Comparison of ENCODE assay signal across 8 mouse cellular contexts in genomic region chr14:73388546-73388945, GRCm38 (mm10). TPM values are rescaled to one million over a fixed set of nuclear protein-coding genes. Genes with fewer than 3 reads are reported as not detected.
DNase-seq lines count a peak whose midpoint lies in the region; ATAC-seq and TF ChIP-seq lines count a peak whose summit lies in the region.

No protein-coding gene starts in this region.

- H3K27me3 ChIP-seq in midbrain, embryonic 10.5 days (ENCODE audit: low read depth, poor library complexity, severe bottlenecking) = 0 out of 2 replicates have a peak, but pooled peaks cover 5% of the 10 kb centered on the region
- H3K27me3 ChIP-seq in midbrain, embryonic 11.5 days (ENCODE audit: control insufficient read depth, insufficient read depth, low read length) = no peaks in the 10 kb centered on the region
- H3K27me3 ChIP-seq in embryonic facial prominence, embryonic 10.5 days (replicated peaks; ENCODE audit: low read depth, poor library complexity, severe bottlenecking) = no peaks in the 10 kb centered on the region
- no peaks in the 10 kb centered on the region for H3K27me3 ChIP-seq in hindbrain, embryonic 15.5 days
- H3K27me3 ChIP-seq in lung, postnatal 0 days (replicated peaks; ENCODE audit: insufficient read depth, low read length) = no peaks in the 10 kb centered on the region

- no peak for DNase-seq in midbrain, embryonic 10.5 days (ENCODE audit: low spot score)
- DNase-seq in midbrain, embryonic 11.5 days (ENCODE audit: low spot score, missing footprints) = no peak
- no peak for DNase-seq in embryonic facial prominence, embryonic 10.5 days (ENCODE audit: low spot score)
- peak; percentile 95 for DNase-seq in lung, postnatal 0 days (ENCODE audit: low spot score)
- DNase-seq in thymus, postnatal 14 days = peak; percentile 40
- no peak for DNase-seq in layer of hippocampus, postnatal 25 days (ENCODE audit: extremely low spot score in 1 of 2, low spot score in 1 of 2)
- no peak for DNase-seq in left cerebral cortex, postnatal 14 days (ENCODE audit: low spot score in 2 of 2)

- TF ChIP-seq EP300 in lung, postnatal 0 days (IDR thresholded peaks at IDR 0.05) = no peak

- peak overlapping the region; percentile 57 for H3K27ac ChIP-seq in midbrain, embryonic 10.5 days (replicated peaks)
- no peak overlapping the region for H3K27ac ChIP-seq in midbrain, embryonic 11.5 days (ENCODE audit: low read depth, low read length)
- H3K27ac ChIP-seq in embryonic facial prominence, embryonic 10.5 days (replicated peaks) = peak overlapping the region; percentile 45; the same call in 1 of the 2 replicates
- peak overlapping the region; percentile 75 for H3K27ac ChIP-seq in hindbrain, embryonic 15.5 days (replicated peaks)
- H3K27ac ChIP-seq in lung, postnatal 0 days (ENCODE audit: low read length) = peak overlapping the region; percentile 84

- 53% methylated on average over 7 of the region's 7 CpGs for WGBS in midbrain, embryonic 10.5 days
- WGBS in midbrain, embryonic 11.5 days = 62% methylated on average over 7 of the region's 7 CpGs
- WGBS in embryonic facial prominence, embryonic 10.5 days = 61% methylated on average over 7 of the region's 7 CpGs
- 48% methylated on average over 7 of the region's 7 CpGs for WGBS in hindbrain, embryonic 15.5 days
- WGBS in lung, postnatal 0 days = 24% methylated on average over 7 of the region's 7 CpGs

- H3K9me3 ChIP-seq in midbrain, embryonic 10.5 days (replicated peaks) = no peaks in the 10 kb centered on the region
- no peaks in the 10 kb centered on the region for H3K9me3 ChIP-seq in midbrain, embryonic 11.5 days (ENCODE audit: control insufficient read depth, low read length)
- no peaks in the 10 kb centered on the region for H3K9me3 ChIP-seq in embryonic facial prominence, embryonic 10.5 days
- H3K9me3 ChIP-seq in hindbrain, embryonic 15.5 days = no peaks in the 10 kb centered on the region
- H3K9me3 ChIP-seq in lung, postnatal 0 days (ENCODE audit: low read length) = no peaks in the 10 kb centered on the region

- H3K4me3 ChIP-seq in midbrain, embryonic 10.5 days = no peak overlapping the region
- no peak overlapping the region for H3K4me3 ChIP-seq in midbrain, embryonic 11.5 days (ENCODE audit: low read depth, low read length)
- H3K4me3 ChIP-seq in embryonic facial prominence, embryonic 10.5 days = no peak overlapping the region
- H3K4me3 ChIP-seq in hindbrain, embryonic 15.5 days = no peak overlapping the region
- H3K4me3 ChIP-seq in lung, postnatal 0 days (ENCODE audit: low read depth, low read length) = no peak overlapping the region

- no peak overlapping the region for H3K9ac ChIP-seq in midbrain, embryonic 11.5 days (ENCODE audit: low read length)
- H3K9ac ChIP-seq in hindbrain, embryonic 15.5 days = no peak overlapping the region
- H3K9ac ChIP-seq in lung, postnatal 0 days (replicated peaks; ENCODE audit: low read depth) = no peak overlapping the region

- no peaks in the 10 kb centered on the region for H3K36me3 ChIP-seq in midbrain, embryonic 10.5 days
- no peaks in the 10 kb centered on the region for H3K36me3 ChIP-seq in midbrain, embryonic 11.5 days (ENCODE audit: control insufficient read depth, insufficient read depth, low read length)
- no peaks in the 10 kb centered on the region for H3K36me3 ChIP-seq in embryonic facial prominence, embryonic 10.5 days (replicated peaks)
- no peaks in the 10 kb centered on the region for H3K36me3 ChIP-seq in hindbrain, embryonic 15.5 days
- no peaks in the 10 kb centered on the region for H3K36me3 ChIP-seq in lung, postnatal 0 days (ENCODE audit: insufficient read depth, low read length)

- intact Hi-C loops in left cerebral cortex, postnatal 14 days (cut with DNase I) = loop anchor here (10.0 kb wide), 1 partner anchor 116 kb away; no protein-coding TSS in a partner anchor

- ATAC-seq in midbrain, embryonic 11.5 days (ENCODE audit: low FRiP score) = no peak
- no peak for ATAC-seq in hindbrain, embryonic 15.5 days (ENCODE audit: low FRiP score, low read depth)
- peak; percentile 64 for ATAC-seq in lung, postnatal 0 days

- no peak overlapping the region for H3K4me2 ChIP-seq in midbrain, embryonic 11.5 days
- H3K4me2 ChIP-seq in hindbrain, embryonic 15.5 days = no peak overlapping the region
- peak overlapping the region; percentile 4; the same call in 1 of the 2 replicates for H3K4me2 ChIP-seq in lung, postnatal 0 days (replicated peaks; ENCODE audit: low read depth, low read length)

- peaks cover 29% of the 10 kb centered on the region for H3K4me1 ChIP-seq in midbrain, embryonic 10.5 days
- peaks cover 4% of the 10 kb centered on the region; the same call in 1 of the 2 replicates for H3K4me1 ChIP-seq in midbrain, embryonic 11.5 days (ENCODE audit: control insufficient read depth, insufficient read depth, low read length)
- H3K4me1 ChIP-seq in embryonic facial prominence, embryonic 10.5 days = peaks cover 15% of the 10 kb centered on the region
- peaks cover 8% of the 10 kb centered on the region for H3K4me1 ChIP-seq in hindbrain, embryonic 15.5 days (replicated peaks)
- peaks cover 12% of the 10 kb centered on the region; the same call in 1 of the 2 replicates for H3K4me1 ChIP-seq in lung, postnatal 0 days (ENCODE audit: insufficient read depth, low read depth, low read length)

- TF ChIP-seq CTCF in lung, postnatal 0 days (IDR thresholded peaks at IDR 0.05) = no peak

RNA-seq across cellular contexts. Expression of gene Itm2b, which starts 3.5 kb away (rescaled TPM):
- polyA plus RNA-seq in midbrain, embryonic 10.5 days (2016; fragmentation: Nextera tagmentation; extraction: Ambion mirVana) = 226 and 281 TPM in 2 replicates
- polyA plus RNA-seq in midbrain, embryonic 11.5 days (2014; fragmentation: Nextera tagmentation; extraction: Ambion mirVana) = 325 and 356 TPM in 2 replicates
- 197 and 226 TPM in 2 replicates for polyA plus RNA-seq in embryonic facial prominence, embryonic 10.5 days (2016; fragmentation: Nextera tagmentation; extraction: Ambion mirVana)
- 709 and 713 TPM in 2 replicates for polyA plus RNA-seq in hindbrain, embryonic 15.5 days (2015; fragmentation: Nextera tagmentation; extraction: Ambion mirVana)
- 1,838 and 1,903 TPM in 2 replicates for polyA plus RNA-seq in lung, postnatal 0 days (2015; fragmentation: Nextera tagmentation; extraction: Ambion mirVana)
- 1,000 to 10,000 TPM; 1,010 to 1,023 TPM for total RNA-seq in layer of hippocampus, postnatal 25 days (2021)
- 100 to 1,000 TPM; 732 to 742 TPM for total RNA-seq in left cerebral cortex, postnatal 14 days (2021)

Comparison
In these comparisons a context has a peak if more than half of its experiments do, and no peak if none do; other contexts are left out.
1. DNase-seq: peak in lung, postnatal 0 days (single experiment) and thymus, postnatal 14 days (single experiment); none in midbrain, embryonic 10.5 days (single experiment), midbrain, embryonic 11.5 days (single experiment), embryonic facial prominence, embryonic 10.5 days (single experiment), layer of hippocampus, postnatal 25 days (0 of 2) and left cerebral cortex, postnatal 14 days (0 of 2).